Mouse (Mus musculus): Measurements from ENCODE around the gene Nsf. TPM values are rescaled to one million over a fixed set of nuclear protein-coding genes. Genes with fewer than 3 reads are reported as not detected.
A peak's percentile ranks its signal among the peaks of the same experiment; 100 is the strongest.

The Nsf gene
- polyA plus RNA-seq, 1 experiment from 2014 or later = 62.1 TPM

GRCm38 (mm10) chr11:103807966-103808365, 145.9 kb downstream of the Nsf start:
- no peak overlapping the region for H3K9ac ChIP-seq
- H3K4me3 ChIP-seq = no peak overlapping the region
- no peak for ATAC-seq (ENCODE audit: insufficient number of reproducible peaks, insufficient read depth, low FRiP score, low TSS enrichment, low read depth)
- no peak overlapping the region for H3K4me2 ChIP-seq
- peaks cover 87% of the 10 kb centered on the region for H3K27me3 ChIP-seq
- H3K36me3 ChIP-seq = no peaks in the 10 kb centered on the region
- H3K4me1 ChIP-seq = peaks cover 23% of the 10 kb centered on the region
- no peak overlapping the region for H3K27ac ChIP-seq
- H3K9me3 ChIP-seq = peaks cover 8% of the 10 kb centered on the region; the same call in 1 of the 2 replicates
- 55% methylated on average over 12 of the region's 12 CpGs for WGBS

GRCm38 (mm10) chr11:103804804-103805203, 149.1 kb downstream of the Nsf start:
- 59% methylated on average over 4 of the region's 4 CpGs for WGBS
- H3K27me3 ChIP-seq = peaks cover 55% of the 10 kb centered on the region

DNA sequence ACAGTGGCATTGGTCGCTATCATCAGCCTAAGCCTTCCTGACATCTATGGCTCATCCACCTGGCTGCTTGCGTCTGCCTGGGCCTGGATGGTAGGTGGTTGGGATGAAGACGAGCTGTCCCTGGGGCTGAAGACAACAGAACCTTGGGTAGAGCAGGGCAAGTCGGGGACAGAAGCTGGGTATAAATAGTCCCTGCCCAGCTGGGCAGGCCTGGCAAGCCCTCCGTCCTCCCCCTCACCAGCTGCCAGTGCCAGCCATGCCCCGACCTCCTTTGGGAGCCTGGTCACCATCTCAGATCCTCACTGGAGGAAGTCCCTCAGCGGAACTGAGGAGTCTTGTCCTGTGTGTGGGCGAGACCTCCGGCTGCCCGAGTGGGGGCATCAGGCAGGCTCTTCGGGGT, 149.7 kb downstream of the Nsf start:
- no peak overlapping the region for H3K4me3 ChIP-seq
- no peaks in the 10 kb centered on the region for H3K36me3 ChIP-seq
- H3K4me2 ChIP-seq = no peak overlapping the region
- WGBS = 89% methylated on average over 11 of the region's 11 CpGs
- H3K9ac ChIP-seq = no peak overlapping the region
- H3K27ac ChIP-seq = no peak overlapping the region
- H3K27me3 ChIP-seq = peaks cover 48% of the 10 kb centered on the region
- no peak for ATAC-seq (ENCODE audit: insufficient number of reproducible peaks, insufficient read depth, low FRiP score, low TSS enrichment, low read depth)
- H3K9me3 ChIP-seq = peaks cover 8% of the 10 kb centered on the region; the same call in 1 of the 2 replicates
- H3K4me1 ChIP-seq = peaks cover 7% of the 10 kb centered on the region; the same call in 1 of the 2 replicates

More at GRCm38 (mm10) chr11:103804804-103805203, 149.1 kb downstream of the Nsf start:
- no peak for ATAC-seq (ENCODE audit: insufficient number of reproducible peaks, insufficient read depth, low FRiP score, low TSS enrichment, low read depth)
- H3K36me3 ChIP-seq = no peaks in the 10 kb centered on the region
- H3K9ac ChIP-seq = no peak overlapping the region
- H3K9me3 ChIP-seq = peaks cover 8% of the 10 kb centered on the region; the same call in 1 of the 2 replicates
- H3K4me3 ChIP-seq = no peak overlapping the region
- no peak overlapping the region for H3K4me2 ChIP-seq
- H3K4me1 ChIP-seq = peaks cover 14% of the 10 kb centered on the region
- H3K27ac ChIP-seq = no peak overlapping the region

GRCm38 (mm10) chr11:103801128-103801527, 152.7 kb downstream of the Nsf start:
- no peak overlapping the region for H3K4me3 ChIP-seq
- H3K4me2 ChIP-seq = no peak overlapping the region
- H3K9ac ChIP-seq = no peak overlapping the region
- WGBS = 69% methylated on average over 9 of the region's 9 CpGs
- H3K4me1 ChIP-seq = no peaks in the 10 kb centered on the region
- peaks cover 37% of the 10 kb centered on the region for H3K27me3 ChIP-seq
- H3K36me3 ChIP-seq = no peaks in the 10 kb centered on the region
- no peak for ATAC-seq (ENCODE audit: insufficient number of reproducible peaks, insufficient read depth, low FRiP score, low TSS enrichment, low read depth)
- H3K27ac ChIP-seq = no peak overlapping the region
- H3K9me3 ChIP-seq = peaks cover 8% of the 10 kb centered on the region; the same call in 1 of the 2 replicates

- H3K27me3 ChIP-seq = peaks cover 57% of the 10 kb centered on the region
- H3K9me3 ChIP-seq = no peaks in the 10 kb centered on the region
- WGBS = 73% methylated on average over 5 of the region's 5 CpGs
- ATAC-seq (ENCODE audit: insufficient number of reproducible peaks, insufficient read depth, low FRiP score, low TSS enrichment, low read depth) = no peak
- no peaks in the 10 kb centered on the region for H3K36me3 ChIP-seq
- H3K27ac ChIP-seq = no peak overlapping the region
- no peak overlapping the region for H3K4me3 ChIP-seq
- H3K9ac ChIP-seq = no peak overlapping the region
- H3K4me1 ChIP-seq = no peaks in the 10 kb centered on the region
- no peak overlapping the region for H3K4me2 ChIP-seq
Observed at GRCm38 (mm10) chr11:103789951-103790350, 163.9 kb downstream of the Nsf start.

DNA sequence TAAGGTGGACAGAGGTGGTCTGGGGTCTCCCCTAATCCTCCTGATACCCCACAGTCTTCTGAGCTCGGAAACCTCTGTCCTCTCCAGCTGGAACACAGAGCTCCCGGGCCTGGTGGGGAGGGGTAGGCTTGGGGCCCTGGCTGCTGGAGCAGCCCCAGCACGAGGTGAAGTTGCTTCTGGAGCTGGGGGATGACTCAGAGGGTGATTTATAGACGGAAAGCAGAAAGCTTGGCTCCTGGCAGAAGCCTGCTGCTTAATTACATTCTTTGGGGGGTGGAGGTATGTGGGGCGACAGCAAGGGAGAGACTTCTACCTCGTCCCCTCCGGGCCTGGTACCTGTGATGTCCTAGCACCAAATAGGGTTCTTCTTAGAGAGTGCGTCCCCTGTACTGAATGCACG, 173.7 kb downstream of the Nsf start:
- no peak overlapping the region for H3K4me3 ChIP-seq
- 60% methylated on average over 9 of the region's 9 CpGs for WGBS
- H3K27ac ChIP-seq = no peak overlapping the region
- H3K36me3 ChIP-seq = no peaks in the 10 kb centered on the region
- H3K9me3 ChIP-seq = no peaks in the 10 kb centered on the region
- no peak for ATAC-seq (ENCODE audit: insufficient number of reproducible peaks, insufficient read depth, low FRiP score, low TSS enrichment, low read depth)
- H3K27me3 ChIP-seq = peaks cover 33% of the 10 kb centered on the region
- no peaks in the 10 kb centered on the region for H3K4me1 ChIP-seq
- H3K9ac ChIP-seq = no peak overlapping the region
- H3K4me2 ChIP-seq = no peak overlapping the region

DNA sequence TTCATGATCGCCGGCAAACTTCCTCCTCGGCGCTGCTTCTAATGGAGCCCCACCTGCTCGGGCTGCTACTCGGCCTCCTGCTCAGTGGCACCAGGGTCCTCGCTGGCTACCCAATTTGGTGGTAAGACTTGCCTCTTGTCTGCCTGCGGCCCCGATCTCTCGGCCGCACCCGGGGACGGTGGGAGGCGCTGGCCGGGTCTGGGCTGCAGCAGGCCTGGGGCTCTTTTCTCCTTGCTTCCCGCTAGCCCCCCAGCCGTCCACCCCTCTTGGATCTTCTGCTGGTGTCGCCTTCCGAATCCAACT, 179.7 kb downstream of the Nsf start:
- no peak for ATAC-seq (ENCODE audit: insufficient number of reproducible peaks, insufficient read depth, low FRiP score, low TSS enrichment, low read depth)
- no peaks in the 10 kb centered on the region for H3K36me3 ChIP-seq
- H3K9me3 ChIP-seq = no peaks in the 10 kb centered on the region
- WGBS = 1% methylated on average over 19 of the region's 19 CpGs
- peak overlapping the region; percentile 65 for H3K4me2 ChIP-seq
- peak overlapping the region; percentile 55 for H3K9ac ChIP-seq
- H3K4me3 ChIP-seq = peak overlapping the region; percentile 44
- H3K27me3 ChIP-seq = peaks cover 89% of the 10 kb centered on the region
- no peak overlapping the region for H3K27ac ChIP-seq
- H3K4me1 ChIP-seq = peaks cover 35% of the 10 kb centered on the region

- ATAC-seq (ENCODE audit: insufficient number of reproducible peaks, insufficient read depth, low FRiP score, low TSS enrichment, low read depth) = 0 out of 2 replicates have a peak, but pooled peaks have one; percentile 23
- WGBS = under 1% methylated on average over 60 of the region's 60 CpGs
- Histone ChIP-seq H3K4me2 (peak within 1 kb of the TSS; percentile 65), H3K4me1 (peaks cover 35% of the 10 kb centered on the region), H3K27ac (no peak within 1 kb of the TSS), H3K36me3 (no peaks in the 10 kb centered on the region), H3K9me3 (no peaks in the 10 kb centered on the region), H3K27me3 (peaks cover 94% of the 10 kb centered on the region), H3K4me3 (peak within 1 kb of the TSS; percentile 44), H3K9ac (peak within 1 kb of the TSS; percentile 55)
Observed at GRCm38 (mm10) chr11:103773387-103774227, 180.2 kb downstream of the Nsf start, which contains the start of gene Wnt3. Wnt3 (plus strand) TSS chr11:103774150.

DNA sequence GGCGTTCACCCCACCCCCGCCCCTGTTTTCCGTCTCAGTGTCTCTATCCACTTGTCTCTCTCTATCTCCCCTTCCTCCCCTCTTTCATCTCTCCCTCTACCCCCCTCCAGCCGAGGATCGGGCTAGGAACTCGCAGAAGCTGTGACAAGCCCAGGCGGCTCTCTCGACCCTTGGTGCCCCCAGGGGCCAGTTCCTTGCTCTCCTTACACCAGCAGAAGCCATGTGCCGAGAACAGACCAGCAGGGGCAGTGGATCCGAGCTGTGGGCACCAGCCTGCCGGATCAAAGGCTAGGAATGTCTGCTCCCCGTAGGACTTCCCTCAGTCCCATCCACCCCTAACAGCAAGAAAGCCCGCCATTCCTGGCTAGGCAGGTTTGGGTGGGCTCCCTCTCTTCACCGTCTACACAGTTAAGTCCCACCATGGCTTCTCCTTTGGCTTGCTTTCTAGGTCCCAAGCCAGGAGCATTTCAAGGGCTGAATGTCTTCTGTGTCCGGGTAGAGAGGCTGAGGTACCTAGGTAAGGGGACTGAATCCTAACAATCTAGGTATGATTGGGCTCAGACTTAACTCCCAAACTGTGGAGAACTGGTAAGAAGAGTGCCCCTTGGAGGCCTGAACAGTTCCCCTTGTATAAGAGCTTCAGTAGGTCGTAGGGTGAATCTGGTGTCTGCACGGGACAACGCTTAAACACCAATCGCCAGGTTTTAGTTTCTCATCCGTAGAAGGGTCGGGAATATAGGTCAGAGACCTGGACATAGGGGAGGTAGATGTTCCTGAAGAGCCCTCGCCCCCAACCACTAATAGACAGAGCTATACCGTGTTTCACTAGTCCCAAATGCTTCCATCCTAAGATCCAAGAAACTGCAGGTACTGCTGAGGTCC, 181.1 kb downstream of the Nsf start:
- peaks cover 100% of the 10 kb centered on the region for H3K27me3 ChIP-seq
- peaks cover 35% of the 10 kb centered on the region for H3K4me1 ChIP-seq
- H3K4me2 ChIP-seq = peak overlapping the region; percentile 65
- no peaks in the 10 kb centered on the region for H3K36me3 ChIP-seq
- 1% methylated on average over 23 of the region's 23 CpGs for WGBS
- H3K4me3 ChIP-seq = peak overlapping the region; percentile 44
- no peak overlapping the region for H3K27ac ChIP-seq
- 0 out of 2 replicates have a peak overlapping the region, but pooled peaks have one; percentile 55 for H3K9ac ChIP-seq
- ATAC-seq (ENCODE audit: insufficient number of reproducible peaks, insufficient read depth, low FRiP score, low TSS enrichment, low read depth) = no peak
- H3K9me3 ChIP-seq = no peaks in the 10 kb centered on the region
